Mouse (Mus musculus) midbrain, embryonic 13.5 days (tissue): ENCODE measurements around the gene Sox5. TPM values are rescaled to one million over a fixed set of nuclear protein-coding genes. Genes with fewer than 3 reads are reported as not detected.

Source experiments
- ATAC-seq: fragments of 200-750 bp; cut with Nextera tagmentation; 2 replicates; pipeline ENCODE4 v1.8.0; 2017; ENCODE audit warnings: mild to moderate bottlenecking, moderate TSS enrichment, moderate library complexity
- H3K27ac ChIP-seq: fragments of 300-500 bp; sonication (generic); 2 replicates; pipeline ENCODE4 v1.5.1; 2015; ENCODE audit warnings: inconsistent platforms, mild to moderate bottlenecking, moderate library complexity
- H3K27me3 ChIP-seq: fragments of 300-500 bp; sonication (generic); 2 replicates; pipeline ENCODE4 v1.6.1; 2015; ENCODE audit warnings: mild to moderate bottlenecking, inconsistent platforms
- H3K36me3 ChIP-seq: fragments of 300-500 bp; sonication (generic); 2 replicates; pipeline ENCODE4 v1.6.1; 2015; ENCODE audit warnings: mild to moderate bottlenecking, inconsistent platforms
- H3K4me1 ChIP-seq: fragments of 300-500 bp; sonication (generic); replicated peaks from 2 replicates; pipeline ENCODE4 v1.6.1; 2015; ENCODE audit warnings: inconsistent platforms
- H3K4me2 ChIP-seq: fragments of 300-500 bp; sonication (generic); replicated peaks from 2 replicates; pipeline ENCODE4 v1.6.1; 2015; ENCODE audit warnings: moderate library complexity, mild to moderate bottlenecking, inconsistent platforms
- H3K4me3 ChIP-seq: fragments of 300-500 bp; sonication (generic); replicated peaks from 2 replicates; pipeline ENCODE4 v1.5.1; 2015; ENCODE audit warnings: mild to moderate bottlenecking, inconsistent platforms
- H3K9ac ChIP-seq: fragments of 300-500 bp; sonication (generic); replicated peaks from 2 replicates; pipeline ENCODE4 v1.6.1; 2015; ENCODE audit warnings: mild to moderate bottlenecking, inconsistent platforms
- H3K9me3 ChIP-seq: fragments of 300-500 bp; sonication (generic); 2 replicates; pipeline ENCODE4 v1.6.1; 2016; ENCODE audit warnings: mild to moderate bottlenecking, inconsistent platforms
- WGBS: fragments of 180-500 bp; shearing (Covaris S2); methylation state at CpG from one replicate; pipeline ENCODE4 v1.1.7; 2015; 5-methylcytosine and 5-hydroxymethylcytosine counted together
- polyA plus RNA-seq: library from polyadenylated mRNA; unstranded; fragments of >200 nt; fragmentation: Nextera tagmentation; extraction: Ambion mirVana; gene quantifications from 2 replicates; pipeline ENCODE4 v1.2.1, GENCODE M21; 2015

Sox5 gene
- polyA plus RNA-seq, 1 experiment from 2014 or later: 52.0 TPM

GRCm38 (mm10) chr6:144457500-144457899 lies 324.3 kb downstream of the Sox5 start:
- no peaks in the 10 kb centered on the region for H3K9me3 ChIP-seq
- H3K27ac ChIP-seq: no peak overlapping the region
- 92% methylated on average over 9 of the region's 9 CpGs for WGBS
- H3K36me3 ChIP-seq: no peaks in the 10 kb centered on the region
- no peak overlapping the region for H3K4me3 ChIP-seq
- no peak overlapping the region for H3K4me2 ChIP-seq
- ATAC-seq: no peak
- no peak overlapping the region for H3K9ac ChIP-seq
- H3K27me3 ChIP-seq: no peaks in the 10 kb centered on the region
- H3K4me1 ChIP-seq: peaks cover 22% of the 10 kb centered on the region

GRCm38 (mm10) chr6:144454291-144455276 lies 327.2 kb downstream of the Sox5 start:
- peak overlapping the region; percentile 48; the same call in 1 of the 2 replicates for H3K27ac ChIP-seq
- ATAC-seq: peak; percentile 82

GRCm38 (mm10) chr6:144453605-144454004 lies 328.2 kb downstream of the Sox5 start:
- no peak overlapping the region for H3K27ac ChIP-seq
- no peak overlapping the region for H3K4me3 ChIP-seq
- H3K9ac ChIP-seq: no peak overlapping the region
- 25% methylated on average over 7 of the region's 7 CpGs for WGBS
- H3K9me3 ChIP-seq: no peaks in the 10 kb centered on the region
- ATAC-seq: no peak
- H3K4me2 ChIP-seq: no peak overlapping the region
- H3K4me1 ChIP-seq: peaks cover 22% of the 10 kb centered on the region
- H3K36me3 ChIP-seq: no peaks in the 10 kb centered on the region
- no peaks in the 10 kb centered on the region for H3K27me3 ChIP-seq

More at GRCm38 (mm10) chr6:144454291-144455276, 327.2 kb downstream of the Sox5 start:
- Histone ChIP-seq H3K9ac (no peak overlapping the region), H3K4me1 (peaks cover 22% of the 10 kb centered on the region), H3K9me3 (no peaks in the 10 kb centered on the region), H3K27me3 (no peaks in the 10 kb centered on the region), H3K4me2 (peak overlapping the region; percentile 4; the same call in 1 of the 2 replicates), H3K4me3 (no peak overlapping the region), H3K36me3 (no peaks in the 10 kb centered on the region)
- WGBS: 16% methylated on average over 11 of the region's 11 CpGs

GRCm38 (mm10) chr6:144453147-144453546 lies 328.6 kb downstream of the Sox5 start:
- peaks cover 22% of the 10 kb centered on the region for H3K4me1 ChIP-seq
- no peak for ATAC-seq
- WGBS: 29% methylated on average over 1 of the region's 1 CpGs
- no peak overlapping the region for H3K9ac ChIP-seq
- H3K27ac ChIP-seq: no peak overlapping the region
- no peaks in the 10 kb centered on the region for H3K36me3 ChIP-seq
- H3K4me2 ChIP-seq: no peak overlapping the region
- H3K9me3 ChIP-seq: no peaks in the 10 kb centered on the region
- H3K27me3 ChIP-seq: no peaks in the 10 kb centered on the region
- H3K4me3 ChIP-seq: no peak overlapping the region

- no peak overlapping the region for H3K9ac ChIP-seq
- H3K27me3 ChIP-seq: no peaks in the 10 kb centered on the region
- H3K4me1 ChIP-seq: peaks cover 22% of the 10 kb centered on the region
- H3K27ac ChIP-seq: no peak overlapping the region
- 69% methylated on average over 11 of the region's 11 CpGs for WGBS
- no peaks in the 10 kb centered on the region for H3K9me3 ChIP-seq
- H3K4me3 ChIP-seq: no peak overlapping the region
- ATAC-seq: no peak
- H3K36me3 ChIP-seq: no peaks in the 10 kb centered on the region
- no peak overlapping the region for H3K4me2 ChIP-seq
Measured at GRCm38 (mm10) chr6:144452200-144452977, 329.4 kb downstream of the Sox5 start.

GRCm38 (mm10) chr6:144451631-144452030 lies 330.1 kb downstream of the Sox5 start:
- Histone ChIP-seq H3K9ac (no peak overlapping the region), H3K27ac (no peak overlapping the region), H3K4me2 (no peak overlapping the region), H3K27me3 (no peaks in the 10 kb centered on the region), H3K4me3 (no peak overlapping the region), H3K36me3 (no peaks in the 10 kb centered on the region), H3K9me3 (no peaks in the 10 kb centered on the region), H3K4me1 (peaks cover 22% of the 10 kb centered on the region)
- ATAC-seq: no peak
- 90% methylated on average over 4 of the region's 4 CpGs for WGBS

GRCm38 (mm10) chr6:144445761-144446373 lies 335.9 kb downstream of the Sox5 start:
- H3K9me3 ChIP-seq: no peaks in the 10 kb centered on the region
- H3K9ac ChIP-seq: no peak overlapping the region
- peak; percentile 85 for ATAC-seq
- H3K27me3 ChIP-seq: no peaks in the 10 kb centered on the region
- H3K4me2 ChIP-seq: no peak overlapping the region
- no peaks in the 10 kb centered on the region for H3K36me3 ChIP-seq
- H3K27ac ChIP-seq: peak overlapping the region; percentile 56
- 21% methylated on average over 8 of the region's 8 CpGs for WGBS
- peaks cover 10% of the 10 kb centered on the region for H3K4me1 ChIP-seq
- H3K4me3 ChIP-seq: no peak overlapping the region

- ATAC-seq: no peak
- H3K9ac ChIP-seq: no peak overlapping the region
- H3K4me3 ChIP-seq: no peak overlapping the region
- peaks cover 10% of the 10 kb centered on the region for H3K4me1 ChIP-seq
- no peaks in the 10 kb centered on the region for H3K9me3 ChIP-seq
- H3K27ac ChIP-seq: no peak overlapping the region
- no peaks in the 10 kb centered on the region for H3K36me3 ChIP-seq
- 89% methylated on average over 5 of the region's 5 CpGs for WGBS
- H3K27me3 ChIP-seq: no peaks in the 10 kb centered on the region
- no peak overlapping the region for H3K4me2 ChIP-seq
Measured at GRCm38 (mm10) chr6:144444367-144444766, 337.4 kb downstream of the Sox5 start.

GRCm38 (mm10) chr6:144443681-144444080 lies 338.1 kb downstream of the Sox5 start:
- Histone ChIP-seq H3K36me3 (no peaks in the 10 kb centered on the region), H3K4me3 (no peak overlapping the region), H3K4me2 (no peak overlapping the region), H3K27ac (no peak overlapping the region), H3K4me1 (peaks cover 10% of the 10 kb centered on the region), H3K27me3 (no peaks in the 10 kb centered on the region), H3K9me3 (no peaks in the 10 kb centered on the region), H3K9ac (no peak overlapping the region)
- WGBS: 38% methylated on average over 1 of the region's 1 CpGs
- no peak for ATAC-seq

- H3K27ac ChIP-seq: no peak overlapping the region
- H3K9ac ChIP-seq: no peak overlapping the region
- no peaks in the 10 kb centered on the region for H3K9me3 ChIP-seq
- no peak overlapping the region for H3K4me3 ChIP-seq
- no peak for ATAC-seq
- 77% methylated on average over 5 of the region's 5 CpGs for WGBS
- H3K36me3 ChIP-seq: no peaks in the 10 kb centered on the region
- H3K4me2 ChIP-seq: no peak overlapping the region
- H3K4me1 ChIP-seq: peaks cover 8% of the 10 kb centered on the region
- no peaks in the 10 kb centered on the region for H3K27me3 ChIP-seq
Measured at GRCm38 (mm10) chr6:144429276-144429675, 352.5 kb downstream of the Sox5 start.

- H3K4me3 ChIP-seq: no peak overlapping the region
- ATAC-seq: no peak
- H3K4me2 ChIP-seq: no peak overlapping the region
- H3K4me1 ChIP-seq: no peaks in the 10 kb centered on the region
- WGBS: 92% methylated on average over 3 of the region's 3 CpGs
- no peaks in the 10 kb centered on the region for H3K9me3 ChIP-seq
- H3K9ac ChIP-seq: no peak overlapping the region
- no peaks in the 10 kb centered on the region for H3K36me3 ChIP-seq
- H3K27ac ChIP-seq: no peak overlapping the region
- no peaks in the 10 kb centered on the region for H3K27me3 ChIP-seq
Measured at GRCm38 (mm10) chr6:144408030-144408429, 373.7 kb downstream of the Sox5 start.
